ENCODE assay signal across 8 mouse cellular contexts in genomic region chr2:157425643-157425988, GRCm38 (mm10). TPM values are rescaled to one million over a fixed set of nuclear protein-coding genes. Genes with fewer than 3 reads are reported as not detected.
A peak's percentile ranks its signal among the peaks of the same experiment; 100 is the strongest.
DNase-seq lines count a peak whose midpoint lies in the region; ATAC-seq and TF ChIP-seq lines count a peak whose summit lies in the region.

No protein-coding gene starts in this region.

- no peak overlapping the region for H3K9ac ChIP-seq in lung, postnatal 0 days (replicated peaks; ENCODE audit: low read depth)
- H3K9ac ChIP-seq in limb, embryonic 11.5 days (ENCODE audit: low read length), result no peak overlapping the region; the same call in 1 of the 2 replicates
- no peak overlapping the region for H3K9ac ChIP-seq in stomach, embryonic 15.5 days

- H3K4me3 ChIP-seq in cerebellum, adult 2 months (replicated peaks; ENCODE audit: insufficient read depth, low read depth, low read length), result peak overlapping the region; percentile 24
- H3K4me3 ChIP-seq in lung, postnatal 0 days (ENCODE audit: low read depth, low read length), result no peak overlapping the region
- H3K4me3 ChIP-seq in limb, embryonic 11.5 days (ENCODE audit: low read depth, low read length), result peak overlapping the region; percentile 76; the same call in 1 of the 2 replicates
- H3K4me3 ChIP-seq in stomach, embryonic 15.5 days (replicated peaks), result peak overlapping the region; percentile 72

- H3K4me2 ChIP-seq in lung, postnatal 0 days (replicated peaks; ENCODE audit: low read depth, low read length), result peak overlapping the region; percentile 91
- H3K4me2 ChIP-seq in limb, embryonic 11.5 days (ENCODE audit: low read depth, severe bottlenecking), result peak overlapping the region; percentile 64
- H3K4me2 ChIP-seq in stomach, embryonic 15.5 days, result peak overlapping the region; percentile 78

- H3K36me3 ChIP-seq in lung, postnatal 0 days (ENCODE audit: insufficient read depth, low read length), result 0 out of 2 replicates have a peak, but pooled peaks cover 3% of the 10 kb centered on the region
- no peaks in the 10 kb centered on the region for H3K36me3 ChIP-seq in limb, embryonic 11.5 days (ENCODE audit: control insufficient read depth, insufficient read depth, low read length)
- no peaks in the 10 kb centered on the region for H3K36me3 ChIP-seq in stomach, embryonic 15.5 days

- no peak overlapping the region for H3K27ac ChIP-seq in cerebellum, adult 2 months (ENCODE audit: insufficient read depth, low read length)
- peak overlapping the region; percentile 97 for H3K27ac ChIP-seq in lung, postnatal 0 days (ENCODE audit: low read length)
- H3K27ac ChIP-seq in limb, embryonic 11.5 days (replicated peaks; ENCODE audit: low read depth, low read length), result peak overlapping the region; percentile 47; the same call in 1 of the 2 replicates
- peak overlapping the region; percentile 86 for H3K27ac ChIP-seq in stomach, embryonic 15.5 days

- no peak for TF ChIP-seq CTCF in cerebellum, adult 2 months (IDR thresholded peaks at IDR 0.05; ENCODE audit: borderline replicate concordance, insufficient read depth, low read depth, low read length)
- TF ChIP-seq CTCF in lung, postnatal 0 days (IDR thresholded peaks at IDR 0.05), result no peak

- TF ChIP-seq POLR2A in cerebellum, adult 2 months (IDR thresholded peaks at IDR 0.05; ENCODE audit: borderline replicate concordance, insufficient read depth, low read length), result no peak

- no peak for ATAC-seq in lung, postnatal 0 days
- no peak for ATAC-seq in limb, embryonic 11.5 days (ENCODE audit: insufficient number of reproducible peaks, low FRiP score, low TSS enrichment, low read depth)
- ATAC-seq in stomach, embryonic 15.5 days (ENCODE audit: insufficient read depth, low FRiP score, low read depth), result no peak

- H3K4me1 ChIP-seq in cerebellum, adult 2 months (ENCODE audit: control insufficient read depth, insufficient read depth, low read length), result peaks cover 12% of the 10 kb centered on the region
- peaks cover 14% of the 10 kb centered on the region; the same call in 1 of the 2 replicates for H3K4me1 ChIP-seq in lung, postnatal 0 days (ENCODE audit: insufficient read depth, low read depth, low read length)
- H3K4me1 ChIP-seq in limb, embryonic 11.5 days (ENCODE audit: control insufficient read depth, insufficient read depth, low read length), result peaks cover 12% of the 10 kb centered on the region
- peaks cover 45% of the 10 kb centered on the region for H3K4me1 ChIP-seq in stomach, embryonic 15.5 days

- H3K9me3 ChIP-seq in lung, postnatal 0 days (ENCODE audit: low read length), result no peaks in the 10 kb centered on the region
- H3K9me3 ChIP-seq in limb, embryonic 11.5 days (ENCODE audit: control insufficient read depth, low read length), result no peaks in the 10 kb centered on the region
- no peaks in the 10 kb centered on the region for H3K9me3 ChIP-seq in stomach, embryonic 15.5 days

- DNase-seq in cerebellum, adult 2 months, result no peak
- DNase-seq in cerebellum, postnatal 25 days, result no peak
- no peak for DNase-seq in lung, postnatal 0 days (ENCODE audit: low spot score)
- no peak for DNase-seq in lung, postnatal 36 days
- DNase-seq in limb, embryonic 11.5 days (ENCODE audit: low spot score), result no peak
- DNase-seq in cerebellum, postnatal 10 days, result no peak
- DNase-seq in lung, adult 18-20 months, result no peak

- WGBS in cerebellum, adult 2 months, result 85% methylated on average over 6 of the region's 6 CpGs
- 63% methylated on average over 6 of the region's 6 CpGs for WGBS in lung, postnatal 0 days
- WGBS in limb, embryonic 11.5 days, result 69% methylated on average over 6 of the region's 6 CpGs
- WGBS in stomach, embryonic 15.5 days, result 64% methylated on average over 6 of the region's 6 CpGs

- no peaks in the 10 kb centered on the region for H3K27me3 ChIP-seq in cerebellum, adult 2 months (ENCODE audit: control insufficient read depth, insufficient read depth, low read length)
- H3K27me3 ChIP-seq in lung, postnatal 0 days (replicated peaks; ENCODE audit: insufficient read depth, low read length), result no peaks in the 10 kb centered on the region
- H3K27me3 ChIP-seq in limb, embryonic 11.5 days (ENCODE audit: control insufficient read depth, insufficient read depth, low read length), result no peaks in the 10 kb centered on the region
- H3K27me3 ChIP-seq in stomach, embryonic 15.5 days (replicated peaks), result no peaks in the 10 kb centered on the region

- TF ChIP-seq EP300 in lung, postnatal 0 days (IDR thresholded peaks at IDR 0.05), result no peak

RNA-seq across cellular contexts. Expression of gene Src, which starts 7.4 kb away (rescaled TPM):
- 47.0 and 48.3 TPM in 2 replicates for polyA plus RNA-seq in cerebellum, adult 2 months (2012; rRNA removed)
- 16.4 and 18.2 TPM in 2 replicates for polyA plus RNA-seq in lung, postnatal 0 days (2015; fragmentation: Nextera tagmentation; extraction: Ambion mirVana)
- polyA plus RNA-seq in limb, embryonic 11.5 days (2014; fragmentation: Nextera tagmentation; extraction: Ambion mirVana), result 13.2 and 18.5 TPM in 2 replicates
- polyA plus RNA-seq in stomach, embryonic 15.5 days (2015; fragmentation: Nextera tagmentation; extraction: Ambion mirVana), result 18.2 and 18.4 TPM in 2 replicates

RNA-seq across cellular contexts. Expression of gene Manbal, which starts 58.2 kb away (rescaled TPM):
- polyA plus RNA-seq in cerebellum, adult 2 months (2012; rRNA removed), result 96.2 and 101 TPM in 2 replicates
- polyA plus RNA-seq in lung, postnatal 0 days (2015; fragmentation: Nextera tagmentation; extraction: Ambion mirVana), result 95.7 and 100 TPM in 2 replicates
- 38.1 and 38.3 TPM in 2 replicates for polyA plus RNA-seq in limb, embryonic 11.5 days (2014; fragmentation: Nextera tagmentation; extraction: Ambion mirVana)
- 68.3 and 78.5 TPM in 2 replicates for polyA plus RNA-seq in stomach, embryonic 15.5 days (2015; fragmentation: Nextera tagmentation; extraction: Ambion mirVana)
